ENCODE assay signal across 46 mouse cellular contexts in the genomic region with DNA sequence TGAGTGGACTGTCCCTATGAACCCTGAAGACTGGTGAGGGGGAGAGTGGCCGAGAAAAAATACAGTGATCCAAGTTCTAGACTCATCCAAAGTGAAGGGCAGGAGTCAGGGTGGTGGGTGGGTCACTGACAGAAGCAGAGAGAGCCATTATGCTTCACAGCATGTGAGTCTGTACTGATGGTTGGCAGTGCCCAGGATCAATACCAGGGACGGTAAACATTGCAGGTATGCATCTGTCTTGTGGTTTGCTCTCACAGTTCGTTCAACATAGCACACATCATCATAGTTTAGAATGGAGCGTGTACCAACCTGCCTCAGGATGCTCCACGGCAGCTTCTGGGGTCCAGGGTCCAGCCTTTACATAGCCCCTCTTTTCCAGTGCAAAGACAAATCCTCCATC. TPM values are rescaled to one million over a fixed set of nuclear protein-coding genes. Genes with fewer than 3 reads are reported as not detected.
"Had no signal": no experiment of that assay in that cellular context is flagged by ENCODE, and none has a peak within 500 bp of the region (broad histone marks: within the 10 kb centered on the region; RNA-seq: fewer than 3 reads in every experiment).

No protein-coding gene starts in this region.

- H3K27ac ChIP-seq: heart, embryonic 10.5 days; heart, embryonic 13.5 days; heart, embryonic 15.5 days; hindbrain, embryonic 12.5 days; hindbrain, embryonic 13.5 days; hindbrain, embryonic 14.5 days; hindbrain, embryonic 15.5 days; hindbrain, postnatal 0 days; intestine, embryonic 15.5 days; kidney, embryonic 15.5 days; kidney, postnatal 0 days; layer of hippocampus, adult 2 months had no signal

- H3K9me3 ChIP-seq: heart, embryonic 10.5 days; heart, embryonic 12.5 days; heart, embryonic 13.5 days; heart, embryonic 15.5 days; hindbrain, embryonic 10.5 days; hindbrain, embryonic 12.5 days; hindbrain, embryonic 13.5 days; hindbrain, embryonic 15.5 days; intestine, embryonic 15.5 days; kidney, embryonic 15.5 days had no signal

- H3K4me3 ChIP-seq: heart, embryonic 10.5 days; heart, embryonic 12.5 days; heart, embryonic 13.5 days; heart, embryonic 15.5 days; hindbrain, embryonic 10.5 days; hindbrain, embryonic 12.5 days; hindbrain, embryonic 13.5 days; hindbrain, embryonic 15.5 days; intestine, embryonic 15.5 days; kidney, embryonic 15.5 days; layer of hippocampus, adult 2 months had no signal

- H3K4me2 ChIP-seq: heart, embryonic 11.5 days; heart, embryonic 12.5 days; heart, embryonic 13.5 days; heart, embryonic 15.5 days; hindbrain, embryonic 12.5 days; hindbrain, embryonic 13.5 days; hindbrain, embryonic 14.5 days; hindbrain, embryonic 15.5 days; intestine, embryonic 15.5 days; kidney, embryonic 15.5 days had no signal

- DNase-seq: heart, postnatal 10 days; heart, postnatal 14 days; heart, postnatal 36 days; heart, postnatal 4 days; kidney, adult 11 months; kidney, adult 18-20 months; kidney, adult 2 months; kidney, adult 8-10 months; kidney, adult 9 months; kidney, postnatal 10 days; kidney, postnatal 14 days; kidney, postnatal 25 days; kidney, postnatal 36 days; kidney, postnatal 4 days; layer of hippocampus, adult 9-11 months; layer of hippocampus, postnatal 36 days had no signal

- H3K4me1 ChIP-seq: heart, embryonic 13.5 days; heart, embryonic 15.5 days; hindbrain, embryonic 12.5 days; hindbrain, embryonic 13.5 days; hindbrain, embryonic 15.5 days; intestine, embryonic 15.5 days had no signal

- H3K27me3 ChIP-seq: heart, embryonic 12.5 days; heart, embryonic 13.5 days; heart, embryonic 15.5 days; hindbrain, embryonic 12.5 days; hindbrain, embryonic 13.5 days; hindbrain, embryonic 15.5 days; intestine, embryonic 15.5 days; kidney, embryonic 15.5 days had no signal

- H3K36me3 ChIP-seq: heart, embryonic 10.5 days; heart, embryonic 12.5 days; heart, embryonic 13.5 days; heart, embryonic 15.5 days; hindbrain, embryonic 10.5 days; hindbrain, embryonic 12.5 days; hindbrain, embryonic 13.5 days; hindbrain, embryonic 15.5 days; intestine, embryonic 15.5 days; kidney, embryonic 15.5 days had no signal

- H3K9ac ChIP-seq: heart, embryonic 12.5 days; heart, embryonic 13.5 days; heart, embryonic 15.5 days; hindbrain, embryonic 12.5 days; hindbrain, embryonic 13.5 days; hindbrain, embryonic 14.5 days; hindbrain, embryonic 15.5 days; intestine, embryonic 15.5 days; kidney, embryonic 15.5 days had no signal

- ATAC-seq: hindbrain, embryonic 16.5 days; hindbrain, postnatal 0 days; inflammation-experienced regulatory T-cells, adult 6 months; intestine, embryonic 15.5 days; intestine, embryonic 16.5 days; intestine, postnatal 0 days had no signal

RNA-seq across cellular contexts. Expression of a gene that starts 4.8 kb away (rescaled TPM):
- total RNA-seq: heart, postnatal 10 days; heart, postnatal 14 days; heart, postnatal 36 days; hematopoietic stem cell, adult 5-6 weeks; layer of hippocampus, adult 18-20 months; layer of hippocampus, adult 2 months; layer of hippocampus, adult 8-10 months; layer of hippocampus, postnatal 10 days; layer of hippocampus, postnatal 25 days; layer of hippocampus, postnatal 36 days; left cerebral cortex, adult 18-20 months had no signal
- polyA plus RNA-seq: heart, embryonic 14.5 days; heart, embryonic 16.5 days; intestine, embryonic 14.5 days had no signal

RNA-seq across cellular contexts. Expression of a gene that starts 41.2 kb away (rescaled TPM):
- total RNA-seq: heart, postnatal 10 days; heart, postnatal 14 days; heart, postnatal 36 days; heart, postnatal 4 days; hematopoietic stem cell, adult 5-6 weeks; hindbrain, postnatal 0 days had no signal
- polyA plus RNA-seq: heart, embryonic 14.5 days; heart, embryonic 15.5 days; heart, postnatal 0 days; hindbrain, embryonic 11.5 days; hindbrain, embryonic 12.5 days; hindbrain, embryonic 14.5 days; inflammation-experienced regulatory T-cells, adult 6 months had no signal

RNA-seq across cellular contexts. Expression of a gene that starts 41.3 kb away (rescaled TPM):
- total RNA-seq: heart, postnatal 10 days; heart, postnatal 14 days; heart, postnatal 36 days; heart, postnatal 4 days; hematopoietic stem cell, adult 5-6 weeks had no signal
- polyA plus RNA-seq: heart, postnatal 0 days; inflammation-experienced regulatory T-cells, adult 6 months had no signal
